Mouse (Mus musculus): Measurements from ENCODE around the gene Naaladl1. TPM values are rescaled to one million over a fixed set of nuclear protein-coding genes. Genes with fewer than 3 reads are reported as not detected.

The Naaladl1 gene
- polyA plus RNA-seq, 1 experiment from 2014 or later = 0.53 TPM

DNA sequence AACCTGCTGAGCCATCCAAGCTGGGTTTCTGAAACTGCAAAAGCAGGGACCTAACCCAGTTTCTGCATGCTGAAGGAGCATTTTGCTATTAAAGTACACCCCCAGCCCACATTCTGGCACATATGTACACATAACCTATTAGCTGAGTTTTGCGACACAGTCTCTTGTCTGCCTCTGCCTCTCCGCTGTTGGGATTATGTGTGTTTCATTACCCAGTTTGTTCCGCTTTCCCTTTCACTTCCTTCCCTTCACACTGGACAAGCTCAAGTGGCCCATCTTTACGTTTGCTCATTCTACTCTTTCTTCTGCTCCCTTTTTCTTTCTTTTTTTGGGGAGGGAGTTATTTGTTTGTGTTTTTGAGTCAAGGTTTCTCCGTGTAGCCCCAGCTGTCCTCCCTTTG is 31.7 kb upstream of the Naaladl1 start:
- H3K4me3 ChIP-seq (ENCODE audit: low read depth, low read length) = no peak overlapping the region
- WGBS = 91% methylated on average over 5 of the region's 5 CpGs
- no peak overlapping the region for H3K9ac ChIP-seq (ENCODE audit: low read length)
- H3K4me2 ChIP-seq (ENCODE audit: low read depth) = no peak overlapping the region
- ATAC-seq (ENCODE audit: insufficient read depth, low FRiP score, low TSS enrichment) (no peak), DNase-seq (ENCODE audit: low spot score) (no peak)
- H3K9me3 ChIP-seq (ENCODE audit: control insufficient read depth, low read length) = no peaks in the 10 kb centered on the region
- H3K4me1 ChIP-seq (ENCODE audit: control insufficient read depth, insufficient read depth, low read length) = peaks cover 7% of the 10 kb centered on the region
- H3K27ac ChIP-seq (ENCODE audit: low read depth, low read length) = no peak overlapping the region
- H3K36me3 ChIP-seq (ENCODE audit: control insufficient read depth, insufficient read depth, low read length) = peaks cover 2% of the 10 kb centered on the region; the same call in 1 of the 2 replicates
- H3K27me3 ChIP-seq (ENCODE audit: control insufficient read depth, insufficient read depth, low read length) = no peaks in the 10 kb centered on the region

DNA sequence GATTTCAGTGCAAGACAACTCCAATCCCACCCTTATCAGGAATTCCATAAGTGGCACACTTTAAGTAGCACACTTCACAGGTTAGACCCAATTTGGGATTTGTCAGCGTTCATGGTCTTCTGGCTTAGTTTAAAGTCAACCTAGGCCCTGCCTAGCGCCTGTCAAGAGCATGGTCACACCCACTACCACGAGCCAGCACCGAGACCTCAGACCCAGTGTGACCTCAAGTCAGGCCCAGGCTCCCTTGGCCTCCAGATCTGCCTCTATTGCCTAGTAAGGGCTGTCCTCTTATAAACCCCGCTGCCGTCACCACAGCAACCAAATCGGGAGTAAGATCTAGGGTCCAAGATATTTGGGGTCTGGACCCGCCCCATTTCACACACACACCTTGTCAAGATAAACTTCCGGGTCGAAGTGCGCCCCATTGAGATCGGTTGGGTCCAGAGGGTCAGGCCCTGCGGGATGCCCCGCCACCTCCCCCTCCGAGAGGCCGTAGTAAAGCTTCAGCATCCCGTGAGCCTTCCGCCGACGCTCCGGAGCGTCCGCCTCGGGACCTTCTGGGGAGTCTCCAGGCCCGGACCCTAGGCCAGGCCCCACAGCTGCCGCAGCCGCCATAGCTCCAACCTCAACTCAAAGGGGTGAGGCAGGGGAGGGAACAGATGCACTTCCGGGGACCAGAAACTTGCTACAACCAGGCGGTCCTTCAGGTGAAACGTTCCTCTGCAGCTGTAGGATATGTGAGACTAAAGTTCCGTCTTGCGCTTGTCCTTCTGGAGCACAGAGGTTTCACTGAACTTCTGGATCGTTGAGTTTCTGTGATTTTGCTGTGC is 28.8 kb upstream of the Naaladl1 start, which contains the start of gene Vps51:
Vps51 (minus strand) TSS at position 668 of the 830 bp plus-strand sequence.
- DNase-seq (ENCODE audit: low spot score) (peak; percentile 89), ATAC-seq (ENCODE audit: insufficient read depth, low FRiP score, low TSS enrichment) (peak; percentile 77)
- peak within 1 kb of the TSS; percentile 83 for H3K9ac ChIP-seq (ENCODE audit: low read length)
- under 1% methylated on average over 33 of the region's 33 CpGs for WGBS
- peaks cover 4% of the 10 kb centered on the region for H3K36me3 ChIP-seq (ENCODE audit: control insufficient read depth, insufficient read depth, low read length)
- H3K27ac ChIP-seq (ENCODE audit: low read depth, low read length) = peak within 1 kb of the TSS; percentile 58; the same call in 1 of the 2 replicates
- no peaks in the 10 kb centered on the region for H3K27me3 ChIP-seq (ENCODE audit: control insufficient read depth, insufficient read depth, low read length)
- H3K9me3 ChIP-seq (ENCODE audit: control insufficient read depth, low read length) = no peaks in the 10 kb centered on the region
- H3K4me1 ChIP-seq (ENCODE audit: control insufficient read depth, insufficient read depth, low read length) = peaks cover 7% of the 10 kb centered on the region
- peak within 1 kb of the TSS; percentile 87 for H3K4me2 ChIP-seq (ENCODE audit: low read depth)
- H3K4me3 ChIP-seq (ENCODE audit: low read depth, low read length) = peak within 1 kb of the TSS; percentile 75

DNA sequence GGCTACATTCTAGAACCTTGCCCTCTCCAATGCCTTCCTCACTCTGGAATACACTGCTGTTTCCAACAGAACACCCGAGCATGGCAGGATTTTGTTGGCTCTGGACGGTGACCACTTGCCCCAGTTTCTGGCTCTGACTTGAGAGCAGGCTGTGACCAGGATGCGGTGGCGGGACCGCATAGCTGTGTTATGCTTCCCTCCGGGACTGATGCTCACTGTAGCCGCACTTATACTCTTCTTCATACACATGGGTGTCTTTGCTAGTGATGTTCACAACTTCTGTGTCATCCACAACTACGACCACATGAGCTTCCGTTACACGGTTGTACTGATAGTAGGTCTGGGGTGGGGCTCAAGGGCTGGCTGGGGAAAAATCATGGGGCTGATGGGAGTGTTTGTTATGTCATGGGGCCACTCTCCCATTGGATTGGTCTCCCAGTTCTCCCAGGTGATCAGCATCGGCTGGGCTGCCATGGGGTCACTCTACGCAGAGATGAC is 25.6 kb upstream of the Naaladl1 start, which contains the start of gene Tmem262:
Tmem262 (plus strand) TSS at position 51 of the 498 bp plus-strand sequence.
- Histone ChIP-seq H3K4me3 (ENCODE audit: low read depth, low read length) (no peak within 1 kb of the TSS), H3K9ac (ENCODE audit: low read length) (no peak within 1 kb of the TSS), H3K9me3 (ENCODE audit: control insufficient read depth, low read length) (no peaks in the 10 kb centered on the region), H3K4me2 (ENCODE audit: low read depth) (no peak within 1 kb of the TSS), H3K27me3 (ENCODE audit: control insufficient read depth, insufficient read depth, low read length) (no peaks in the 10 kb centered on the region), H3K36me3 (ENCODE audit: control insufficient read depth, insufficient read depth, low read length) (peaks cover 3% of the 10 kb centered on the region), H3K27ac (ENCODE audit: low read depth, low read length) (no peak within 1 kb of the TSS), H3K4me1 (ENCODE audit: control insufficient read depth, insufficient read depth, low read length) (peaks cover 13% of the 10 kb centered on the region)
- no peak for DNase-seq (ENCODE audit: low spot score)
- WGBS = 92% methylated on average over 12 of the region's 12 CpGs
- ATAC-seq (ENCODE audit: insufficient read depth, low FRiP score, low TSS enrichment) = no peak

DNA sequence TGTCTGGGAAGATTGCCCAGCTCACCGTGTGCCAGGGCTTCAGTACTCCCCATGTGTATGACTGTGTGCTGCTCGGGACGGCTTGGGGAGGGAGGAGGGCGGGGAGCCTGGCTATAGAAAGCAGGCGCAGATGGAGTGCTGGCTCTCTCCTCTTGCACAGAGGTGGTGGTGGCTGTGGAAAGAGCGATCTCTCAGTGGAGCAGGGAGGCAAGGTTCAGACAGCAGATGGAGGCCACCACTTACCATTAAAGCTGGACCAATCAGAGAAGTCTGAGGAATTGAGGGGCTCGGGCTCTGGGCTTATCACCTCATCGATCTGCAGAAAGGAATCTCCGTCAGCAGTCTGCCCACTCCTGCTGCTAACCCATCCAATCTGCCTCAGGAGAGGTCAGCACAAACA is 23.4 kb upstream of the Naaladl1 start, which contains the start of gene Gm28374:
Gm28374 (minus strand) TSS at position 101 of the 400 bp plus-strand sequence.
- peaks cover 3% of the 10 kb centered on the region for H3K36me3 ChIP-seq (ENCODE audit: control insufficient read depth, insufficient read depth, low read length)
- ATAC-seq (ENCODE audit: insufficient read depth, low FRiP score, low TSS enrichment) (no peak), DNase-seq (ENCODE audit: low spot score) (no peak)
- no peak within 1 kb of the TSS for H3K4me2 ChIP-seq (ENCODE audit: low read depth)
- 94% methylated on average over 9 of the region's 9 CpGs for WGBS
- peaks cover 6% of the 10 kb centered on the region for H3K4me1 ChIP-seq (ENCODE audit: control insufficient read depth, insufficient read depth, low read length)
- H3K9me3 ChIP-seq (ENCODE audit: control insufficient read depth, low read length) = no peaks in the 10 kb centered on the region
- no peak within 1 kb of the TSS for H3K27ac ChIP-seq (ENCODE audit: low read depth, low read length)
- H3K27me3 ChIP-seq (ENCODE audit: control insufficient read depth, insufficient read depth, low read length) = no peaks in the 10 kb centered on the region
- H3K9ac ChIP-seq (ENCODE audit: low read length) = no peak within 1 kb of the TSS
- H3K4me3 ChIP-seq (ENCODE audit: low read depth, low read length) = no peak within 1 kb of the TSS

DNA sequence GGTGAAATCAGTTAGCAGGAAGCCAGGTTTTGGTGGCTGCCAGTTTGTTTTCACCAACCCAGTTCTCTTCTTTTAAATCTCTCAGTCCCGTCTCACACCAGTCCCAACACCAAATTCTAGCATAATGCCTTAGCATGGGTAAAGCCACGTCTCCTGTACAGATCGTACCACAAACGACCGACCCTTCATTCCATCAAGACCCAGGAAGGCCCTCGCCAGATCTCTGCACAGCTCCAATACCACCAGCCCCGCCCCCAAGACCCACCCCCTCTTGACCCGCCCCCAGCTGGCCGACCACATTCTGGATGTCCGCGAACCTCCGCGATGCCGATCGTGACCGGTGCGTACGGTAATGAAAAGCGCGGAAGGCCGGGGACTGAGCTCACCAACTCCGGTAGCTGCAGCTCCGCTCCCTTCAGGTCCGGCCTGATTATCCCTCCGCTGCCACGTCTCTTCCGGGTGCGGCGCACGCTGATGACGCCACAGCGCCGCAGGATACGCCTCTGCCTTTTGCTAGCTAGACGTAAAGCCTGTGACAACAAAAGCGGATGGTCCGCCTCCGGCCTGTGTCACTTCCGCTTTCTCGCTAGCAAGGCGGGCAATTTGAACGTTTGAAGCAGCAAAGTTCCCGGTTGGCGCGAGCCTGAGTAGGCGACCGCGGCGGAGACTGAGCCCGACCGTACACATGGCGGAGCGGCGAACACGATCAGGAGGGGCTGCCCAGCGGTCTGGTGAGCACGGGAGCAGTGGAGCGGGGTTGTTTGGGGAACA is 20.9 kb upstream of the Naaladl1 start, which contains the start of the genes Zfpl1 and Cdca5:
Zfpl1 (minus strand) TSS at position 479 of the 771 bp plus-strand sequence.
Cdca5 (plus strand) TSS at position 506 of the 771 bp plus-strand sequence.
- peaks cover 6% of the 10 kb centered on the region for H3K4me1 ChIP-seq (ENCODE audit: control insufficient read depth, insufficient read depth, low read length)
- peak; percentile 86 for ATAC-seq (ENCODE audit: insufficient read depth, low FRiP score, low TSS enrichment)
- H3K36me3 ChIP-seq (ENCODE audit: control insufficient read depth, insufficient read depth, low read length) = peaks cover 5% of the 10 kb centered on the region
- H3K4me2 ChIP-seq (ENCODE audit: low read depth) = peak within 1 kb of the TSS; percentile 90
- H3K4me3 ChIP-seq (ENCODE audit: low read depth, low read length) = peak within 1 kb of the TSS; percentile 84
- peak within 1 kb of the TSS; percentile 72 for H3K9ac ChIP-seq (ENCODE audit: low read length)
- WGBS = under 1% methylated on average over 58 of the region's 58 CpGs
- no peaks in the 10 kb centered on the region for H3K9me3 ChIP-seq (ENCODE audit: control insufficient read depth, low read length)
- DNase-seq (ENCODE audit: low spot score) = peak; percentile 99
- no peaks in the 10 kb centered on the region for H3K27me3 ChIP-seq (ENCODE audit: control insufficient read depth, insufficient read depth, low read length)
- H3K27ac ChIP-seq (ENCODE audit: low read depth, low read length) = no peak within 1 kb of the TSS

DNA sequence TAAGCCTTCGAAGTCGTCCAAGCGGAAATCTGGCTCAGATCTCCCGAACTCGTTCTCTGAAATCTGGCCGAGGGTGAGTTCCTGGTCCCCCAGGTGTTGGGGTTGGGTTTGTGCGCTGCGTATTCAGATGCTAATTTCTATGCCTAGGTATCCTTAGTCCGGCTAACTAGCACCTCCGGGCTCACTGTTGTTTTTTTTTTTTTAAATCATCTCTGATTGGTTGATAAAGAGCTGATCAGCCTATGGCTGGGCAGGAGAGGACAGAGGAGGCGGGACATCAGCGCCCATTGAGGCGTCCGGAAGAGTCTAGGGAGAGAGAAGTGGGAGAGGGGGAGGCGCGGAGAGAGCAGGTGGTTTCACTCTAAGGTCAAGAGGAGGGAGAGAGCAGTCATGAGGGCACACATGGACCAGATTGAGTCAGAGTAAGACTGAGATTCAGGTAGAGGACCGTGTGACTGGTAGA is 20.1 kb upstream of the Naaladl1 start:
- Histone ChIP-seq H3K9ac (ENCODE audit: low read length) (peak overlapping the region; percentile 53), H3K27me3 (ENCODE audit: control insufficient read depth, insufficient read depth, low read length) (no peaks in the 10 kb centered on the region), H3K4me2 (ENCODE audit: low read depth) (peak overlapping the region; percentile 90), H3K4me1 (ENCODE audit: control insufficient read depth, insufficient read depth, low read length) (peaks cover 6% of the 10 kb centered on the region), H3K9me3 (ENCODE audit: control insufficient read depth, low read length) (no peaks in the 10 kb centered on the region), H3K4me3 (ENCODE audit: low read depth, low read length) (peak overlapping the region; percentile 84), H3K27ac (ENCODE audit: low read depth, low read length) (no peak overlapping the region), H3K36me3 (ENCODE audit: control insufficient read depth, insufficient read depth, low read length) (peaks cover 9% of the 10 kb centered on the region)
- DNase-seq (ENCODE audit: low spot score) (peak; percentile 78), ATAC-seq (ENCODE audit: insufficient read depth, low FRiP score, low TSS enrichment) (peak; percentile 78)
- WGBS = under 1% methylated on average over 17 of the region's 17 CpGs

DNA sequence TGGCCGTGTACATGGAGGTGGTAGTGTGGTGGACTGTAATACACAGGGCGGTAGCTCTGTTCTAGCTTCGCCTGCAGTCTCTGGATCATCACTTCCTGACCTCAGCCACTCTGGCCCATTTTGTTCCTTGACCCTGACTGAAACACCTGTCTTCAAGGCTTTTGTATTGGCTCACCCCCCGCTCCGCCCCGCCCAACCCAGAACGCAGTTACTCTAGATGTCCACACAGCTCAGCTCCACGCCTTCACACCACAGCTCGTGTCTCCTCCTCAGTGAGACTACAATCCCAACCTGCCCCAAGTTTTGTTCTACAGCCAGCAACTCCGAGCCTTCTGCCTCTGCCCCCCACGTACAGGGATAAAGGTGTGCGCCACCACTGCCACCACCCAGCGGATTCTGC is 16.7 kb upstream of the Naaladl1 start:
- peaks cover 10% of the 10 kb centered on the region for H3K36me3 ChIP-seq (ENCODE audit: control insufficient read depth, insufficient read depth, low read length)
- no peak overlapping the region for H3K27ac ChIP-seq (ENCODE audit: low read depth, low read length)
- no peaks in the 10 kb centered on the region for H3K9me3 ChIP-seq (ENCODE audit: control insufficient read depth, low read length)
- H3K4me3 ChIP-seq (ENCODE audit: low read depth, low read length) = no peak overlapping the region
- H3K9ac ChIP-seq (ENCODE audit: low read length) = no peak overlapping the region
- DNase-seq (ENCODE audit: low spot score) (no peak), ATAC-seq (ENCODE audit: insufficient read depth, low FRiP score, low TSS enrichment) (no peak)
- no peaks in the 10 kb centered on the region for H3K27me3 ChIP-seq (ENCODE audit: control insufficient read depth, insufficient read depth, low read length)
- H3K4me1 ChIP-seq (ENCODE audit: control insufficient read depth, insufficient read depth, low read length) = peaks cover 5% of the 10 kb centered on the region
- WGBS = 97% methylated on average over 13 of the region's 13 CpGs
- no peak overlapping the region for H3K4me2 ChIP-seq (ENCODE audit: low read depth)

DNA sequence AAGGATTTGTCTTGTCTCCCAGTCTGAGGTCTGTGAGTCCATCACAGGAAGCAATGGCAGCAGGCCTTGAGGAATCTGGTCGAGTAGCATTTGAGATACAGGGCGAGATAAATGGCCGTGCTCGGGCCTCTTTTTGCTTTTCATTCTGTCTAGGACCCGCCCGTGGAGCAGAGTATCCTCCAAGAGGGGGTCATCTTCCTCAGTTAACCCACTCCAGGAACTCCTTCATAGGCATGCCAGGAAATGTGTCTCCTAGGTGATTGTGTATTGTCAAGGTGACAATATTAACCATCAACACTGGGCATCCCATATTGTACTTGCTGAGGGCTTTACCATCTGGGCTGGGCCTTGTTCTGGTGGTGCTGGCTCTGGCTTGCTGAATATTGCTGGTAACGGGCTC is 11.5 kb upstream of the Naaladl1 start, which contains the start of gene AC131692.1:
AC131692.1 (plus strand) TSS at position 301 of the 400 bp plus-strand sequence.
- DNase-seq (ENCODE audit: low spot score) (no peak), ATAC-seq (ENCODE audit: insufficient read depth, low FRiP score, low TSS enrichment) (no peak)
- Histone ChIP-seq H3K27me3 (ENCODE audit: control insufficient read depth, insufficient read depth, low read length) (no peaks in the 10 kb centered on the region), H3K4me1 (ENCODE audit: control insufficient read depth, insufficient read depth, low read length) (no peaks in the 10 kb centered on the region), H3K27ac (ENCODE audit: low read depth, low read length) (no peak within 1 kb of the TSS), H3K9ac (ENCODE audit: low read length) (no peak within 1 kb of the TSS), H3K36me3 (ENCODE audit: control insufficient read depth, insufficient read depth, low read length) (peaks cover 12% of the 10 kb centered on the region), H3K9me3 (ENCODE audit: control insufficient read depth, low read length) (no peaks in the 10 kb centered on the region), H3K4me2 (ENCODE audit: low read depth) (no peak within 1 kb of the TSS), H3K4me3 (ENCODE audit: low read depth, low read length) (no peak within 1 kb of the TSS)
- 95% methylated on average over 7 of the region's 7 CpGs for WGBS

All from neural tube, embryonic 11.5 days (tissue).